Mouse (Mus musculus) liver, embryonic 12.5 days (tissue): Measurements from ENCODE around the gene Tusc1. TPM values are rescaled to one million over a fixed set of nuclear protein-coding genes. Genes with fewer than 3 reads are reported as not detected.
A peak's percentile ranks its signal among the peaks of the same experiment; 100 is the strongest.

ENCODE experiments used
- ATAC-seq: fragments of 200-750 bp; cut with Nextera tagmentation; 2 replicates; pipeline ENCODE4 v1.8.0; 2017; ENCODE audit warnings: moderate number of reproducible peaks, mild to moderate bottlenecking, moderate library complexity
- H3K27ac ChIP-seq: fragments of 300-500 bp; sonication (generic); 2 replicates; pipeline ENCODE4 v1.5.1; 2016; ENCODE audit warnings: mild to moderate bottlenecking
- H3K27me3 ChIP-seq: fragments of 300-500 bp; sonication (generic); replicated peaks from 2 replicates; pipeline ENCODE4 v1.6.1; 2016; ENCODE audit warnings: mild to moderate bottlenecking, moderate library complexity
- H3K36me3 ChIP-seq: fragments of 300-500 bp; sonication (generic); 2 replicates; pipeline ENCODE4 v1.6.1; 2016; ENCODE audit warnings: mild to moderate bottlenecking, moderate library complexity
- H3K4me1 ChIP-seq: fragments of 300-500 bp; sonication (generic); 2 replicates; pipeline ENCODE4 v1.6.1; 2016
- H3K4me2 ChIP-seq: fragments of 300-500 bp; sonication (generic); 2 replicates; pipeline ENCODE4 v1.6.1; 2016; ENCODE audit warnings: mild to moderate bottlenecking, moderate library complexity
- H3K4me3 ChIP-seq: fragments of 300-500 bp; sonication (generic); 2 replicates; pipeline ENCODE4 v1.5.1; 2016; ENCODE audit warnings: mild to moderate bottlenecking, moderate library complexity
- H3K9ac ChIP-seq: fragments of 300-500 bp; sonication (generic); 2 replicates; pipeline ENCODE4 v1.6.1; 2016; ENCODE audit warnings: mild to moderate bottlenecking, moderate library complexity
- H3K9me3 ChIP-seq: fragments of 300-500 bp; sonication (generic); replicated peaks from 2 replicates; pipeline ENCODE4 v1.6.1; 2016; ENCODE audit warnings: mild to moderate bottlenecking, moderate library complexity
- WGBS: fragments of 180-500 bp; shearing (Covaris S2); methylation state at CpG from one replicate; pipeline ENCODE4 v1.1.7; 2016; ENCODE audit not compliant: insufficient replicate concordance; 5-methylcytosine and 5-hydroxymethylcytosine counted together
- polyA plus RNA-seq: library from polyadenylated mRNA; unstranded; fragments of >200 nt; fragmentation: Nextera tagmentation; extraction: Ambion mirVana; gene quantifications from 2 replicates; pipeline ENCODE4 v1.2.1, GENCODE M21; 2016

The Tusc1 gene
- 6.4 and 7.9 TPM in 2 replicates for polyA plus RNA-seq

DNA sequence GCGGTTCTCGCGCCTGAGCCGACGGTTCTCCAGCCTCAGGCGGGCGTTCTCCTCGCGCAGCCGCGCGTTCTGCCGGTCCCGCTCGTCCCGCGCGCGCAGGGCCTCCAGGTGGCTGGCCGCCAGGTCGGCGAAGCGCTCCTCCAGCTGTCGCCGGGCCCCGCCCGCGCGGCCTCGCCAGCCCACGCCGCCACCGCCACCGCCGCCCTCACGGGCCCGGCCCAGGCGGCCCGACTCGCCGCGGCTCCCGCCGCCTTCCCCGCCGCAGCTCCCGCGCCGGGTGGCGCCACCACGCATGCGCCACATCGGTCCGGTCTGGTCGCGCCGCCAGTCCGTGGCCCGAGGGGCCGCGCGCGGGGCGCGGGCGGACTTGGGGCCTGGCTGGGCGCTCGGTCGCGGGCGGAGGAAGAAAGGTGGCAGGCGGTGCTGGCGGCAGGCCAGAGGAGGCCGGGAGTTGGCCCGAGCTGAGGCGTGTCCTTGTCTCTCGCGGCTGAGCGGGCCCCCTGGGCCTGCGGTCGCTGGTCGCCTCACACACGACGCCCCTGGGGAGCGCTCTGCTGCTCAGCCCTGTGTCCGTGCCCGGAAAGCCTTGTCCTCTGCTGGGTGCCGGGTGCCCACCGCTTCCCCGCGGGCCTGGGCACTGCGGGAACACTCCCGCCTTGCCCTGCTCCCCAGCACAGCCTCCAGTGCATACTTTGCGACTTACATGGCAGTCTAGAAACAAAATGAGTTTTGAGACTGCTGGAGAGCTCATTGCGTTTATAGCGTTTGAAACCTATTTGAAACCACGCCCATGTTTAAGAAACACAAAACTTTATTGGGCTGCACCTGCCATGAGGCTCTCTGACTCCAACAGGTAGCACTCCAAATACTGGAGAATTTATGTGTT lies at the start of gene Tusc1:
Gene Tusc1, minus strand, starts transcription at position 394 of the 886 bp plus-strand sequence.
- H3K9me3 ChIP-seq, result no peaks in the 10 kb centered on the region
- no peaks in the 10 kb centered on the region for H3K27me3 ChIP-seq
- peak; percentile 86 for ATAC-seq
- H3K4me1 ChIP-seq, result peaks cover 30% of the 10 kb centered on the region
- WGBS, result under 1% methylated on average over 64 of the region's 97 CpGs
- no peaks in the 10 kb centered on the region for H3K36me3 ChIP-seq
- H3K4me2 ChIP-seq, result peak within 1 kb of the TSS; percentile 99
- peak within 1 kb of the TSS; percentile 80 for H3K4me3 ChIP-seq
- H3K9ac ChIP-seq, result peak within 1 kb of the TSS; percentile 96
- H3K27ac ChIP-seq, result peak within 1 kb of the TSS; percentile 97

GRCm38 (mm10) chr4:93352930-93353329 lies 17.6 kb upstream of the Tusc1 start:
- 70% methylated on average over 2 of the region's 2 CpGs for WGBS
- Histone ChIP-seq H3K9ac (no peak overlapping the region), H3K9me3 (no peaks in the 10 kb centered on the region), H3K4me1 (no peaks in the 10 kb centered on the region), H3K4me3 (no peak overlapping the region), H3K27me3 (no peaks in the 10 kb centered on the region), H3K27ac (no peak overlapping the region), H3K36me3 (no peaks in the 10 kb centered on the region), H3K4me2 (no peak overlapping the region)
- no peak for ATAC-seq

DNA sequence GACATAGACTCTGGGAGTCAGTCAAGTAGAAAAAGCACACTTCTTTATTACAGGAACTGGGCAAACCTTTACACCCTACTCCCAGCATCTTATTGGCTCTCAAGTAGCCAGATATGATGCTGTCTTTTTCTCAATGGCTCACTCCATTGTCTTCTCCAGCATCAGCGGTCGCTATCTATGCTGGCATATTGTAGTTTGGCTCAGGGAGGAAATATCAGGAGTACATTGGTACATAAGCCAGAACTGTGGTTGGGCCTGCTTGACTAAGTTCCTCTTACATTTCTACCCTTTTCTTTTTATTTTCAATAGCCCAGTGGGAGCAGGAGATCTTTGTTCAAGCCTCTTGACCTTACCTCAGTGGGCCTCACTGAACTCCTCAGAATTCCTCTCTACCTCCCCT lies 9.0 kb upstream of the Tusc1 start:
- Histone ChIP-seq H3K27me3 (no peaks in the 10 kb centered on the region), H3K9me3 (no peaks in the 10 kb centered on the region), H3K4me2 (no peak overlapping the region), H3K4me3 (no peak overlapping the region), H3K9ac (no peak overlapping the region), H3K27ac (no peak overlapping the region), H3K4me1 (no peaks in the 10 kb centered on the region), H3K36me3 (no peaks in the 10 kb centered on the region)
- no peak for ATAC-seq
- 66% methylated on average over 2 of the region's 2 CpGs for WGBS

- Histone ChIP-seq H3K36me3 (no peaks in the 10 kb centered on the region), H3K9ac (no peak overlapping the region), H3K9me3 (no peaks in the 10 kb centered on the region), H3K27me3 (no peaks in the 10 kb centered on the region), H3K27ac (no peak overlapping the region), H3K4me1 (peaks cover 15% of the 10 kb centered on the region), H3K4me2 (no peak overlapping the region), H3K4me3 (no peak overlapping the region)
- ATAC-seq, result no peak
These were observed 6.3 kb upstream of the Tusc1 start for GRCm38 (mm10) chr4:93341568-93341967.

DNA sequence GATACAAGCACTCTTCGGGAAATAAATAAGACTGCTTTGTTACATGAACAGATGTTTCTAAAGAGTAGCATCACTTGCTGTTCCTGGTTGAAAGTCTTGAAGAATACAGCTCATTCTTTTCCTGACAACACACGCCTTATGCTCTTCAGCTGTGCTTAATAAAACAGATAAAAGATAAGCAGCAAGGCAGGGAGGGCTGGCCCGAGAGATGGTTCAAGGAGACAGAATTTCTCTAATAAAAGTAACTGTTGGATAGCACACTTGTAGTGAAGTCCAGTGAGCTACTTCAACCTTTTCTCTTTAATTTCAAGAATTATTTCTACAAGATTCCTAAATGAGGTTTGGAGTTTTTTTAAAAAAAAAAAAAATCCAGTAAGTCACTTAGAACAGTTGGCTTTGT lies 2.7 kb upstream of the Tusc1 start:
- ATAC-seq, result no peak
- H3K27ac ChIP-seq, result no peak overlapping the region
- no peaks in the 10 kb centered on the region for H3K36me3 ChIP-seq
- H3K4me1 ChIP-seq, result peaks cover 30% of the 10 kb centered on the region
- no peak overlapping the region for H3K4me2 ChIP-seq
- H3K4me3 ChIP-seq, result no peak overlapping the region
- WGBS, result 25% methylated on average over 3 of the region's 3 CpGs
- H3K27me3 ChIP-seq, result no peaks in the 10 kb centered on the region
- no peaks in the 10 kb centered on the region for H3K9me3 ChIP-seq
- no peak overlapping the region for H3K9ac ChIP-seq

DNA sequence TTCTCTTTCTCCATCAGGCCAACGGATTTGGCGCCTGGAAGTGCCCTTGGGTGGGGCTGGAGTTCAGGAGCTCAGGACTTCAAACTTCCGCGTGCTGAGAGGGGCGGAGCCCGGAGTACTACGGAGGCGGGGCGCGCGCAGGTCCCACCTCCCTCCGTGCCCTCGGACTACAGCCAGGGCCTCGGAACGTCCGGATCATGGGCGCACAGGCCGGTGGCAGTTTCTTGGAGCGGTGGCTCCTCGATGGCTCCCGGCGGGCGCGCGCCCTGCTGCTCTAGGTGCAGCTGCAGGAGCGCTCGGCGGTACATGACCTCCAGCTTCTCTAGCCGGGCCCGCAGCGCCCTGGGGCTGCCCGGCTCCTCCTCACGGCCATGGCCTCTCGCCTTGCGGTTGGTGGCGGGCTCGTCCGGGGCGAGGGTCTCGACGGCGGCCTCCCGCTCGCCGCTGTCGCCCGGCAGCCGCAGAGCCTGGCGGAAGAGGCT lies 634 bp downstream of the Tusc1 start:
- WGBS, result under 1% methylated on average over 48 of the region's 49 CpGs
- Histone ChIP-seq H3K9me3 (no peaks in the 10 kb centered on the region), H3K4me3 (peak overlapping the region; percentile 80), H3K9ac (peak overlapping the region; percentile 96), H3K36me3 (no peaks in the 10 kb centered on the region), H3K4me2 (peak overlapping the region; percentile 99), H3K4me1 (peaks cover 30% of the 10 kb centered on the region), H3K27me3 (no peaks in the 10 kb centered on the region), H3K27ac (peak overlapping the region; percentile 97)
- ATAC-seq, result peak; percentile 91

DNA sequence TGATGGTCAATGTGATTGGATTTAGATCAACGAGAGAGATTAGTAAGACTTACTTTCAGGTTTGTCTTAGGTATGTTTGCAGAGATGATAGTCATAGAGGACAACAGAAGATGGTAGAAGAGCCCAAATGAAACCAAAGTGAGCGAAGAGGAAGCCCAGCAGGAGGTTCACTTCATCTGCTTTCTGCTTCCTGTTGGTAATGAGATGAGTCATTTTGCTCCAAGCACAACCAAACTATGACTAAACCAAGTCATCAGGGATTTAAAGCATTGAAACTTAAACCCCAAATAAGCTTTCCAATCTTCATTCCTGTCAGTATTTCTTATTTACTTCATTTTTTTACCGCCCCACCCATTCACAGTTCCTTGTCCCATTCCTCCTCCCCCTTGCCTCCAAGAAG lies 27.8 kb downstream of the Tusc1 start:
- no peaks in the 10 kb centered on the region for H3K9me3 ChIP-seq
- WGBS, result 56% methylated on average over 3 of the region's 3 CpGs
- no peaks in the 10 kb centered on the region for H3K4me1 ChIP-seq
- no peak overlapping the region for H3K4me3 ChIP-seq
- no peak overlapping the region for H3K9ac ChIP-seq
- H3K36me3 ChIP-seq, result no peaks in the 10 kb centered on the region
- no peaks in the 10 kb centered on the region for H3K27me3 ChIP-seq
- ATAC-seq, result no peak
- no peak overlapping the region for H3K4me2 ChIP-seq
- no peak overlapping the region for H3K27ac ChIP-seq

DNA sequence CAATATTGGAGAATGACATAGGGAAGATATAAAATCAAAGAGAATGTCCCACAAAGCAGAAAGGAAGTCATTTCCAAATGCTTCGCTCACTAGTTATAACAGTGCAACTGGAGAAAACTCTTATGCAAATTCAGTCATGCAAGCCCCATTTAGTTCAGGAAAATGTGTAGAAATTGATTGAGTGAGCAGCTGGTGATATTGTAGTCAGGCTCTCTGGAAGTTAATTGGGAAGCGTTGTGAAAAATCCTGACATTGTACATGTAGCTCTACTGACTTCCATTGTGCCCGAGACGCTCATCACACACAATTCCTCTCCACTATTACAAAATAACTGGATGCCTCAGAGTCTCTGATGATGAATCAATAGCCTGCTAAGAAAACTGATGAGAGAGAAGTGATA lies 49.2 kb downstream of the Tusc1 start:
- no peaks in the 10 kb centered on the region for H3K36me3 ChIP-seq
- 79% methylated on average over 4 of the region's 4 CpGs for WGBS
- no peak overlapping the region for H3K9ac ChIP-seq
- H3K27ac ChIP-seq, result no peak overlapping the region
- no peaks in the 10 kb centered on the region for H3K27me3 ChIP-seq
- H3K4me2 ChIP-seq, result no peak overlapping the region
- H3K9me3 ChIP-seq, result no peaks in the 10 kb centered on the region
- H3K4me3 ChIP-seq, result no peak overlapping the region
- no peak for ATAC-seq
- no peaks in the 10 kb centered on the region for H3K4me1 ChIP-seq
